Mouse (Mus musculus): Measurements from ENCODE around the gene Capn11.

GRCm38 (mm10) chr17:45698368-45698767 is 39.2 kb upstream of the Capn11 start:
- TF ChIP-seq POLR2A (IDR thresholded peaks at IDR 0.05; ENCODE audit: extremely low read depth, insufficient read depth, low read length): no peak
- no peak for TF ChIP-seq CTCF (IDR thresholded peaks at IDR 0.05; ENCODE audit: low read depth, low read length)
